Mouse (Mus musculus): Measurements from ENCODE around the gene Ppp1r18.

Gene Ppp1r18

GRCm38 (mm10) chr17:35915538-35916296 lies 50.3 kb downstream of the Ppp1r18 start:
- no peak for DNase-seq

DNA sequence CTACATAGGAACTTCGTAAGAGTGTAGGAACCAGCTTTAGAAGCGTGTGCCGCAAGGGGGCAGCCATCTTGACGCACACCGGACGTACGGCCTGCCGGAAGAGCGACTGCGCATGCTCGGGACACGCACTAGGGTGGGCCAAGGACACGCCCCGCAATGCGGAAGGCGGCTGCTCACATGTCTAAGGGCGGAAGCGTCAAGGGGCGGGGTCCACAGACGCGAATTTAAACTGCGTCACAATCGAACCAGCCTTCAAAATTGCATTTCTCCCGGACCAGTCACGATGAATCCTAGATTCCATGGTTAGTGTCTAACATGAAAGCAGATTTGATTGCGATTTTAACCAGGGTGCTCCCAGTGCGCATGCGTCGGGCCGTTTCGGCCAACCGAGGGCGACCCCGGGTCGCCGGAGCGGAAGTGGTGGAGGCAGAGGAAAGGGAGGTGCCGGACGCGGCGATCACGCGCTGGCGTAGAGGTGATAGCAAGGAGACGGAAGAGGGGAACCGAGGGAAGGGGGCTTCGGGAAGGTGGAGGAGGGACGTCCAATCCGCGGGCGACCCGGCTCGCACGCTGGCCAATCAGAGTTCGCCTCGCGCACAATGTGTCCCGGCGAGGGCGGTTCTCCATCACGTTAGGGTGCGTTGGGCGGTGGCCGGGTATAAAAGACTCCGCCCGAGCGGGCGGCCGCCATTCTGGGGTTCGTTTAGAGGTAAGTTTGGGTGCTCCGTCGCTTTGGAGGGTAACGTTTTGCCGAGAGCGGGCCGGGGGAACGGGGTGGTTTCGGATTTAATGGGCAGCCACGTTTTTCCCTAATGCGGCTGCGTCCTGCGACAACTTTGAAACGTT lies 51.1 kb downstream of the Ppp1r18 start, which contains the start of the genes Mrps18b and Ppp1r10:
TSS of gene Mrps18b (minus strand) at position 93 of the 846 bp plus-strand sequence.
TSS of gene Ppp1r10 (plus strand) at position 138 of the 846 bp plus-strand sequence.
- DNase-seq = peak; percentile 100

GRCm38 (mm10) chr17:35917143-35917462 lies 51.7 kb downstream of the Ppp1r18 start:
- peak; percentile 36 for DNase-seq

DNA sequence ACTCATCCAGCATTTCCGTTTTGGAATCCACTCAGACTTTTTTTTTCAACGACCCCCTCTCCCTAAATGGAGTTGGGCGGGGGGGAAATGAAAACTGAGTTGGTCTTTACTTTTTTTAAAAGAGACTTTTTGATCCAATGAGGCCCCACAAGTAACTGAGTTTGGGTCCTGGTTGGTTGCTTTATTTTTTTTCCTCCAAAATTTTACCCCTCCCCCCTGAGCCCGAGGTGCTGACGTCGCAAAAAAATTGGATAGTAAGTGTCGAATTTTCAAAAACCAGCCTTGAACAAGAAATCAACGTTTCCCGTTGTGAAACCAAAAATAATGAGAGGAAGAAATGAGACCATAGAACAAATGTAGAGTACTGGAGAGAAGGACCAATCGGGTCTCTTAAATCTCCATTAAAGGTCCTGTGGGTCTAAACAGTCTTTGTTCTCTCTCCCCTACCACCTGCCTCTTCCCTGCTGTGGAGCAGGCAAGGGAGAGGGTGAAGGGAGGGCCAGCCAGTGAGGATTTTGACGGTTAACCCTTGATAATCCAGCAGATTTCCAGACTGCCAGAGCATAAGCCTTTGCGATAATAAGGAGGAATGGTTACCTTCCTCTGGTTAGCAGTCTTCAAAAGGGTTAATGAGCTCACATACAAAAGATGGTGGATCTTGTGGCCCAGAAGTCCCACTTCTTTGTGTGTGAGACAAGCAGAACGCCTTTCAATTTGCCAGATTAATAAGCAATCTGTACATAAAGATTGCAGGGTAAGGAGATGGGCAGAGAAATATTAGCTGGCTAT lies 52.3 kb downstream of the Ppp1r18 start:
- peak; percentile 46 for DNase-seq

- DNase-seq = peak; percentile 46
These were observed 53.1 kb downstream of the Ppp1r18 start for GRCm38 (mm10) chr17:35918276-35919059.

DNA sequence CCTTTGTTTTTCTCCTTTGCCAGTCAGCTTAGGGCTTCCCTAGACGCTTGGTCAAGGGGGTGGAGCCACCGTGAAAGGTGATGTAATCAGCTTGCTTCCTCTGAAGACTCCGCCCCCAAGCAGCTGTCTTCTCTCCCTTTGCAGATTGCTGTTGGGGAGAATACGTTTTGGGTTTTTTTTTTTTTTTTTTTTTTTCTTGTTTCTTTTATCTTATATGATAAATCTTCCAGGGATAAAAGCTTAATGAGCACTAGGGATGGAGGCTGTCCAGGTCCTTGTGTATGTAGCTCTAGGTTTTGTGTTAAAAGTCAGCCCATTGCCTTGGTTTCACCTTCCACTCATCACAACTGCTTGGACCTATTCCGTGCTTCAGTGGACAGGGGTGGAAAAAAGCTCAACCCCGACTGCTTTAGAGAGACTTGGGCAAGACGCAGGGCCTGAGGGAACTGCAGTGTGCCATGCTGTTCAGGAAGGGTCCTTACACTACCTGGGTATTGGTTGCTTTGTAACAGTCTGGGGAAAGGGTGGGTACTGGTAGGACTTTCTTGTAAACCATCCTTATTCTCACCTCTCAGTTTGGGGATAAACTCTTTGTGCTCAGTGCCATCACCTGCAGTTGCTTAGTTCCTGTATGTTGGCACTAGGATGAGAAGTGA lies 53.8 kb downstream of the Ppp1r18 start:
- DNase-seq = peak; percentile 96

- no peak for DNase-seq
These were observed 54.5 kb downstream of the Ppp1r18 start for GRCm38 (mm10) chr17:35919864-35920301.

DNA sequence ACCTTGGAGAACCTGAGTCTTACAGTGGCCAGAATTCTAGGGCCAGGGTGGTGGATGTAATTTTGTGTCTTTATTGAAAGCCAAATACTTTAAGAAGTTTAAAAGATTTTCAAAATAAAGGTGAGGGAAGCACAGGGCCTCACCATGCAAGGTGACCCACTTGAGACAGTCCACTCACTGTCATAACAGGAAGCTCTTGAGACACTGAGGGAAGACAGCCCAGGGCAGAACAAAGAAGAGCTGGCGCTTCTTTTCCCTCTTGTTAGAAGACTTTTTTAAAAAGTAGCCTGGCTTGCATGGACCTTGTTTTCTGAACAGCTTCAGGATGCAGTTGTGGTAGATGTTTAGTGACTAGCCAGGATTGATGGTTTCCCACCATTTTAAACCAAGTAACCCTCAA lies 55.0 kb downstream of the Ppp1r18 start:
- DNase-seq = no peak

- peak; percentile 25 for DNase-seq
These were observed 55.6 kb downstream of the Ppp1r18 start for GRCm38 (mm10) chr17:35920862-35921562.

DNA sequence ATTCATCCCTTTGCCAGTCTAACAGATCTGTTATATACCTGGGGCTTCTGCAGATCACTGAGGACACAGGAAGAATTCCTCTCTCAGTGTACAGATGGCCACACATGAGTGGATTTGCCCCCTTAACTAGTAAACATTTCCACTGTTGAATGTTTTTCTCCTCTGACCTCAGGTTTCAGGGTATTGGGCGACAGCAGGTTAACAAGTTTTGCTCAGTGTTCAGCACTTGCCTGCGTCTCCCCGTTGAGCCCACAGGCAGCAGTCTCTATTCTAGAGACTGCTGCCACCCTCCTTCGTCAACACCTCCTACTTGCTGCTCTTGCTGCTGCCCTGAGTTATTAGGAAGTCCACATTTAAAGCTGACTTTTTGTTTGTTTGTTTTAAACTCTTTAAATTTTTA lies 56.3 kb downstream of the Ppp1r18 start:
- no peak for DNase-seq

- DNase-seq = no peak
These were observed 57.2 kb downstream of the Ppp1r18 start for GRCm38 (mm10) chr17:35922566-35922965.

- DNase-seq = no peak
These were observed 57.9 kb downstream of the Ppp1r18 start for GRCm38 (mm10) chr17:35923281-35923680.

Data from right cerebral cortex, adult 18-20 months (tissue).